Mouse (Mus musculus): ENCODE results near the gene Sik1.

DNA sequence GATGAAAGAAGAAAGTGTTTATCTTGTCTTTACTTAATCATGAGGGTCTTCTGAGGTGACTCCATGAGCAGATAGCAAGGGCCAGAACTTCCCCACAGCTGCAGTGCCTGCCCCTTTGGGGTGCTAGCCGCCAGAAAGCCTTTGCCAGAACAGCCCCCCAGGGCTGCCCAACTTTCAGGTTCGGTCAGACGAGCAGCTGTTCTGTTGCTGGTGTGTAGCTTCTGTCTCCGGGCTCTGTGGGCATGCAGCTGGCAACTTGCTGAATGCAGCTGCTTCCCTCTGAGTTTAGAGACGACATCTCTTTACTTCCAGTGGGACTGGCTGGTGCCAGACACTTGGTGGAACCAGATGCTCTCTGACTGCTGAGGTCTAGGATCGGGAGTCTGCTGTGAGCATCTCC is 32.9 kb upstream of the Sik1 start:
- TF ChIP-seq POLR2A (IDR thresholded peaks at IDR 0.05; ENCODE audit: control insufficient read depth, extremely low read depth, insufficient read depth, low read length, poor library complexity) = no peak
- no peak for TF ChIP-seq CTCF (IDR thresholded peaks at IDR 0.05; ENCODE audit: borderline replicate concordance, control insufficient read depth, extremely low read depth, insufficient read depth, low read length, poor library complexity)

All from thymus, adult 2 months (tissue).